Comparison of ENCODE assay signal across 1 mouse cellular context in the genomic region with DNA sequence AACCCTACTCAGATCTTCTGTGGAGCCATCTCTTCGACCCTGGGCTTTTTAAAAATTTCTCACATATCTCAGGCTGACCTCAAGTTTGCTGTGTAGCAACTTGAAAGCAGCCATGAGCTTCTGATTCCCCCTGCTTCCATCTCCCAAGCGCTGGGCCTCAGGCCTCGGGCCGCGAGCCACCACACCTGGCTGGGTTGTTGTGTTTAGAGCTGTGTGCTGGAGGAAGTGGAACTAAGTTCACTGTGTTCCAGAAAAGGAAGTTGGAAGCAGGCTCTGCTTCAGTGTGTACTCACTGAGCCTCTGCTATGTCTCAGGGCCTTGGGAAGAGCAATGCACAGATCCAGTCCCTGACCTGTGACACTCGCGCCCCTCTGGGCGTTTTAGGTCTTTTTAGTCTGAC.
TF ChIP-seq lines count a peak whose summit lies in the region.

No protein-coding gene starts in this region.

TF ChIP-seq in myocyte, 11 proteins besides CTCF, POLR2A, EP300 and RAD21:
- TF ChIP-seq E2F4 (IDR thresholded peaks at IDR 0.05; ENCODE audit: insufficient read depth) = no peak
- TF ChIP-seq MYOD1 (IDR thresholded peaks at IDR 0.05; ENCODE audit: control insufficient read depth in 1 of 3, insufficient read length in 2 of 3, low read depth in 2 of 3) = no peak
- TF ChIP-seq REST (IDR thresholded peaks at IDR 0.05; ENCODE audit: insufficient read depth, insufficient read length) = no peak
